Mouse (Mus musculus): ENCODE results near the gene Ermp1.

The Ermp1 gene

DNA sequence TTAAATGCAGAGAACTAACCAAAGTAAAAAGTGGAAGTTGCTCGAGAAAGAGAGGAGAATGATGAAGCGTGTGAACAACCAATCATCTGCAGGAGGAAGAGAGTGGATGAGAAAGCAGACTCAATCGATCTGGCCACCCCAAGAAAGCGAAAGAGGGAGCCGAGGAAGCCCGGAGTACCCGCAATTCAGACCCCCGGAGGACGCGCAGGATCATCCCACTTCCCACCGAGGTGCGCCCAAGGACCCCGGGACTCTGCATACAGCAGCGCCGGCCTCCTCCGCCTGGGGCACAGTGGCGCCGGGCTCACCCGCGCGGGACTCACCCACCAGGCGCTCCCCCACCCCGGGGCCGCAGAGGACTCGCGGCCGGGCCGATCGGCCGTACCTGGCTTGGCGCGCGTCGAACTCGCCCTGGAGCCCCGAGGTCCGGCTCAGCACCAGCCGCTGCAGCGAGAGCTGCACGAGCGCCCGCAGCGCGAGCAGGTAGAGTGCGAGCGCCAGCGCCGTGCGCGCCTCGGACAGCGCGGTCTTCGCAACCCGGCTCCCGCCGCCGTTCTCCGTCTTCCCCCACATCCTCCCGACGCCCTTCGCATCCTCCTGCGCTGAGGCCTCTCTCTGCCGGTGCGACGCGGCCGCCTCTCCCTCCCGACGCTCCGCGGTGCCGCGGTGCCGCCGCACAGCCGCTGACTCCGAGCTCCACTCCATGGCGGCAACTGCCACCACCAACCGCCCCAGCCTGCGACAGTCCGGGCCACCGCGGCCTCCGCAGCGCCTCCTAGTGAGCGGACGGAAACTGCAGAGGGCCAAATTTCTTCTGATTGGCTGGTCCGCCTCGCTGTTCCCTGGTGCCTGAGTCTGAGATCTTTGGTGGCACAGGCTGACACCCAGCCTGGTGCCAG is at the start of gene Ermp1:
Gene Ermp1 (minus strand): TSS at position 765 of the 899 bp plus-strand sequence.
- DNase-seq (ENCODE audit: low spot score) = peak; percentile 97

DNA sequence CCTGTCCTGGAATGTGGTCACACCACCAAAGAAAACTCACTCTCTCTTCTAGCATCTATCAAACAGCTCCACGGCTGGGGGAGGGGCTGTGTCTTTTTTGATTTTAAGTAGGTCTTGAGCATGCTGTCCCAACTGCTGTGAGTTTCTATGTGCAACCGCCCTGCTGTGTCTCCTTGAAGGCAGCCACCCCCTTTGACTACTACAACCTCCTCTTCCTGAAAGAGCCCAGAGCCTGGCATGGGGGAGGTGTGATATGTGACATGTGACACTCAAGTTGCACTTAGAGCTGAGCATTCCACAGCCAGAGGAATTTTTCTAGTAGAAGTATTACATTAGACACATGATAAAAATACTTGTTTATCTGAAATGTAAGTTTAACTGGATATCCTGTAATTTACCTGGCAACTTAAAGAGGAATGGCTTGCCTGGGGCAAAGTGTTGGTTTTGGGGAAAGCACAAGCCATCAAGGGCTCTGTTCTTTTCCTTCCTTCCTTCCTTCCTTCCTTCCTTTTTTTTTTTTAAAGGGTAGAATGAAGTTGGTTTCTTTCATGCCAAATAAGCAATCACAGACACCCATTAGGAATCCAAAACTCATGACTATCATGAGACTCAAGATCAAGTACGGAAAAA is 49.1 kb upstream of the Ermp1 start, which contains the start of gene Mlana:
Gene Mlana (plus strand): TSS at position 580 of the 630 bp plus-strand sequence.
- no peak for DNase-seq (ENCODE audit: low spot score)

DNA sequence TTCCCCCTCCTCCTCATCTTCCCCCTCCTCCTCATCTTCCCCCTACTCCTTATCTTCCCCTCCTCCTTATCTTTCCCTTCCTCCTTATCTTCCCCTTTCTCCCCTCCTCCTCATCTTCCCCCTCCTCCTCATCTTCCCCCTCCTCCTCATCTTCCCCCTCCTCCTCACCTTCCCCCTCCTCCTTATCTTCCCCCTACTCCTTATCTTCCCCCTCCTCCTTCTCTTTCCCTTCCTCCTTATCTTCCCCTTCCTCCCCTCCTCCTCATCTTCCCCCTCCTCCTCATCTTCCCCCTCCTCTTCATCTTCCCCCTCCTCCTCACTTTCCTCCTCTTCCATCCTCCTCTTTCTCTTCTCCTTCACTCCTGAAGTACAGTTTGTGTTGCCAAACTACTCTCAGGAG is 48.6 kb upstream of the Ermp1 start:
- DNase-seq (ENCODE audit: low spot score) = no peak

DNA sequence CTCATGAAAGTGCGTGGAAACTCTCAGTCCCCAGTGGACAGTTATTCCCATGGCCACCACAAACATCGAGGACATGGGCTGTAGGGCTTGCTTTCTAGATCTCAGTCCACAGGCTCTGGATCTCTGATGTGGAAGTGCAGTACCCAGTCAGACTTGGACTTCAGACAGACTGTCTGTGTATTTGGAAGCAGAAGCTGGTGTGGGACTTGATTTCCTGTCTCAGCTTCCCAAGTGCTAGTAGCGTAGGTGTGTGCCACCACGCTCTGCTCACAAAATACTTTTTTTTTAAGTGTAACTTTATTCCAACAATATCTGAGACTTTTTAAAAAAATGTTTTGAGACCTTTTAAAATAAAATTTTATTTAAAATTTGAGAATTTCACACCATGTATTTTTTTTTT is 48.1 kb upstream of the Ermp1 start:
- no peak for DNase-seq (ENCODE audit: low spot score)

DNA sequence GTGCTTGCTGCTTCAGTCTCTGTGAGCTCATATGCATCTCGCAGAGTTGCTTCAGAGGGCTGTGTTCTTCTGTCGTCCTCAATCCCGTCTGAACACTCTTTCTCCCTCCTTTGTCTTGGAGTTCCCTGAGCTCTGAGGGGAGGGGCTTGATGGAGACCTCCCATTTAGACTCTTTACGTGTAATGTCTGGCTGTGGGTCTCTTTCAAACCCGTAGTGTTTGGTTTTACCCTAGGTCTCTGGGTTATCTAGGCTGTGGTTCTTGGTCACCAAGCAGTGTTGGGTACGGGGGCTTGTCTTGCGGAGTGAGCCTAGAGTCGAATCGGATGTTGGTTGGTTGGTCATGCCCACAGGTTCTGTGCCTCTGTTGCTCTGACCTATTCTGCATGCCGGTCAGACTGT is 46.9 kb upstream of the Ermp1 start:
- DNase-seq (ENCODE audit: low spot score) = no peak

DNA sequence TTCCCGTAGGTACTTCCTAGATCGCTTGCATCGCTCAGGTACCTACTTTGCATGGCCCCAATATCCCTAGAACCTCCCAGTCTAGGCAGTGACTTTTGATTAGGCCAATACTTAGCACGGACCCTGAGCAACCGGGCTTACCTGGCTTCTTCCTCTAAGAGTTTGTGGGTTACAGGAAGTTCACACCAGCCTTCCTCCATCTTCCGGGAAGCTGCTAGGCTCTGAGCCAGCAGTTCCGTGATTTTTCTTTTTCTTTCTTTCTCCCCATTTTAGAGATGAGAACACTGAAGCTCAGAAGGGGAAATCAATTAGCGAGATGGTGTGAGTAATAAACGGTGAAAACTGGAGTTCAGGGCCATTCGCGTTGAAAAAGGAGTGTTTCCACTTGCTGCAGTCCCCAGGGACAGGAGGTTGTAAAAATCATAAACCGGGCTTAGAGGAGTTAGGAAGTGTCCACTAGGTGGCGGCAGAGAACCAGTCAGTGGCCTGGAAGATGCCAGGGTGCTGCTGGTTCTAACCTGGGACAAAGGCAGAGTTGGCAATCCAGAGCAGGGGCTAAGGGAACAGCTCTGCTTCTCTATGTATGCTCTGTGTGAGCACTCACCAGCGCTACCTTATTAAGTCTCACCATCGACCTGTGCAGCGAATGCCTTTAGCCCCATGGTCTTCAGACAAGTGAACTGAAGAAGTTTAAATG is 35.8 kb upstream of the Ermp1 start:
- DNase-seq (ENCODE audit: low spot score) = peak; percentile 86

DNA sequence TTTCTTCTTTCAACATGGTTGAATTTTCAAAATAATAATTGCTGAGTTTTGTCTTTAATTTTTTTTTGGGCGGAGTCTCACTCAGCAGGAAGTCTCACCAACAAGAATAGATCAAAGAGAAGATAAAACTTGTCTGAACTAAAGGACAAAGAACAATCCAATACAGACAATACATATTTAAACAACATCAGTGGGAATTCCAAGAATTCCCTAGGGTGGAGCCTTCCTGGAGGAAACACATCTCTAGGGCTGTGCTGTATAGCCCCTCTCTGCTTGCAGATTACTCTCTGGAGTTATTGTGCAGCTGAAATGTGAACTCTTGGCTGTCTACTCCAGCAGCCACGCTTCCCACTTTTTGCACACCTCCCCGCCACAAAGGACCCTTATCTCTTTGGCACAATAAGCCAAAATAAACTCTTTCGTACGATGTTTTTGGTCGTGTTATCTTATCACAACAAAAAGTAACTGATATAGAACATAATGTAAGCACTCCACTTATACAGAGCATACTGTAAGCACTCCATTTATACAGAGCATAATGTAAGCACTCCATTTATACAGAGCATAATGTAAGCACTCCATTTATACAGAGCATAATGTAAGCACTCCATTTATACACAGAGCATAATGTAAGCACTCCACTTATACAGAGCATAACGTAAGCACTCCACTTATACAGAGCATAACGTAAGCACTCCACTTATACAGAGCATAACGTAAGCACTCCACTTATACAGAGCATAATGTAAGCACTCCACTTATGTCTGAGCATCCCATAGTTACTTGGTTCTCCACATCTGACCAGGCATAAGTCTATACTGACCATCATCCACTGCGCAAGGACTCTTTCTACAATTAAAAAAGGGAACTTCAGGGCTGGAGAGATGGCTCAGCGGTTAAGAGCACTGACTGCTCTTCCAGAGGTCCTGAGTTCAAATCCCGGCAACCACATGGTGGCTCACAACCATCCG is 32.3 kb upstream of the Ermp1 start:
- DNase-seq (ENCODE audit: low spot score) = no peak

DNA sequence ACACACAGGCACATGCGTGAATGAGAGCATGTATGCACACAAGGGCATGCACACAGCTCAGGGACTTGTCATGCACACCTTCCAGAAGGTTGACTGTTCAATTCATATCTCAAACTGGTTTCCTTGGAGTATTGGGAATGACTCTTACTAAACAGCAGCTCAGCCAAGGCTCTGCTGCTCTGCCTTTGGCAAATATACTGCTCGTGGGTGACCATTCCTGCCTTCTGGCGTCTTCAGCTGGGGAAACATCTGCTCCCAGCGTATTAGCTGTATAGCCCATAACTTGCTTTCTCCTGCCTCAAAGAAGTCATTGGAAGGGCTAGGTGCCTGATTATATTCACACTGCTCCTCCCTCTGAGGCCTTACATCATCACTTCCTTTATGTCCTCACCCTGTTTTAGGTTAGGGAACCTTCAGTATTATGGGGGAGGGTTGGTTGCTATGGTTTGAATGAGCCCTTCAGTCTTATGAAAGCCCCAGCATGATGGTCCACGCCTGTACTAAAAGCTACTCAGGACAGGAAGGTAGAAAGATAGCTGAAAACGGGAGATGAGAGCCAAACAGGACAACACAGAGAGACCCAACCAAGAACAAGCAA is 30.1 kb upstream of the Ermp1 start:
- no peak for DNase-seq (ENCODE audit: low spot score)

DNA sequence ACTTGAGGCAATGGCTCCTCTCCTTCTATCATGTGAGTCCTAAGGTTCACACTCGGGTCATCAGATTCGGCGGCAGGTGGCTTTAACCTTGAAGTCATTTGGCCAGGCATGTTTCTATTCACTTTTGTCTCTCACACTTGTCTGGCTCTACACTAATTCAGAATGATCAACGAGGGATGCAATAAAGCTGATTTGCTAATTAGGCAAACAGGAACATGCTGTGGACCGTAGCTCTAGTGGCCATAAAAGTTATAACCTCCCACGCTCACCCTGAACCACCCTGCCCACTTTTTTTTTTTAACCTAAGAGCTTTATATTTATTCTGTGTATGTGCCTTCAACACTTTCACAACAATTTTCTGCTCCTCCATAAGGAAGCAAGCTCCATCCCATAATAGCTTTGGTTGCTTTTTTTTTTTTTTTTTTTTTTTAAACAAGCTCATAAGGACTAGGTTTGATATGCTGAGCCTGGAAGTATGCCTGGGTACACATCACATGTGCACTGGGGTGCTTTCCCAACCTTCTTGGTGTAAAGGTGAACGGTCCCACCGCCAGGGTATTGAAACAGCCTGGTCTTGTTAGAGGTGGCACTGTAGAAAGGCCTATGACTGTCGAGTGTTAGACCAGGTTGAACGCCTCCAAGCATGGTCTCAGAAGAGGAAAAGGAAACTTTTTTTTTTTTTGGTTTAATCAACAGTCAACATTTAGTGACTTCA is 28.4 kb upstream of the Ermp1 start:
- DNase-seq (ENCODE audit: low spot score) = no peak

DNA sequence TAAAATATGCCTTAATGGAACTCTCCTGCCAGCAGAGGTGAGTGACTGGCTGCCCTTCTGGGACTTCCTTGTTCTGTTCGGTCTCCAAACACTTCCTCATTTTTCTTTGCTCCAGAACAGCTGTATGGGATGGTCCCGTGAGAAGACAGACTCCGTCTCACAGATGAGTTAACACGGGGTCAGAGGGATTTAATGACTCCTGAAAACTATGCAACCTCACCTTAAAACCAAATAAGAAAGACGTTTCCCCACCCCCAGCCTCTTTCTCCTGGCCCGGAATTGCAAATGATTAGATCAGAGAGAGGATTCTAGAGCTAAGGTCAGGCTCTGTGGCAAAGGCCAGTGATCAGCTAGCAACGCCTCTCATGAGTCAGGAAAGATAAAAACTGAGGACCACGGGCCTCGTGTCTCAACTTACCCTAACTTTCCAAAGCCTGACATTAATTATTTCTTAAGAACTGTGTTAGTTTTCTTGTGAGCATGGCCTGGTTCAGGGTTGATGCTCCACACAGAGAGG is 27.4 kb upstream of the Ermp1 start:
- no peak for DNase-seq (ENCODE audit: low spot score)

DNA sequence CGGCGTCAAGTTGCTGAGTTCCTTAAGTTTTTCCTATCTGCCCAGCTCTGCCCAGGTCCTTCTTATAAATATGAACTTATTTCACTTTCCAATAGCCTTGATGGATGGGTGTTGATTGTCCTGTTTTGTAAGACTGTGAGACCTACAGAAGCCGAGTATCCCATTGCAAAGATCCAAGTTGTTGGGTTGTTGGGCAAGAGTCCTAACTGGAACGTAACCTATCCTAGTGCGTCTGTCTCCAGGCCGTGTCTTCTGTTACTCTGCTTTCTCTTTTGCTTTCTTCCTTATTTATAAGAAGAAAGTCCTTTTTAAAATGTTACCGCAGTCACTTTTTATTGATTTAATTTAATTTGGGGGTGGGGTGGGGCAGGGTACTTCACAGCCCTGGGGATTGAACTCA is 26.7 kb upstream of the Ermp1 start:
- DNase-seq (ENCODE audit: low spot score) = no peak

DNA sequence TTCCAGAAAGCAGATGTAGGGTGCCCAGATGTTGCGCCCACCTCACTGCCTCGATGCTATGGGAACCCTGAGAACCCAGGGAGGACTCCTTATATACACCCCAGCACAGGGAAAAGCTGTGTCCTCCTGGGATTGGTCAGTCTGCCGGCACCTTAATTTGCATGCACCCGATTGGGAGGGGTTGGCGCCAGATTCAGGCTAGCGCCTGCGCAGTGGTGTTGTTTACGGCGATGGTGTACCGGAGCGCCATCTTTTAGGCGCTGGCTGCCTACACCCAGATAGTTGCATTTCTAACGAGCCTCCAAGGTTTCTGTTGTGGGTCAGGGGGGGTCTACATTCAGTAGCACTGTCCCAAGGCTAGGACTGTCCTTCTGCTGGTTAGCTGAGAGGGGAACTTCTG is 24.4 kb upstream of the Ermp1 start:
- DNase-seq (ENCODE audit: low spot score) = no peak

DNA sequence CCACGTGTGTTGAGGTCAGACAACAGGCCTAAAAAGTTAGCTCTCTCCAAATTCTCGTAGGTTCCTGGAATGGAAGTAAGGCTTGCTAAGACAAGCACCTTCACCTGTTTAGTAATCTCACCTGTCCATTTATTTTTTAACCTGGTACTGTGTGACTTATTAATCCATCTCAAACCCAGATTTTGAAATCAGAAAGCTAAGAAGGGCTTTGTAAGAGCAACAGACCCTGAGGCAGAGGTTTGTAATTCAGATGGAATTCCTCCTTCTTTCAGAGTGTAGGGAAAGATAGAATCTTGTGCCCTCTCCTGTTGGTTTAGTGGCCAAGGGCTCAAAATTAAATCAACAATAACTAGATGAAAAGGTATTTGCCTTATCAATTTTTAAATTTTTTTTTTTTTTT is 22.9 kb upstream of the Ermp1 start:
- DNase-seq (ENCODE audit: low spot score) = no peak

DNA sequence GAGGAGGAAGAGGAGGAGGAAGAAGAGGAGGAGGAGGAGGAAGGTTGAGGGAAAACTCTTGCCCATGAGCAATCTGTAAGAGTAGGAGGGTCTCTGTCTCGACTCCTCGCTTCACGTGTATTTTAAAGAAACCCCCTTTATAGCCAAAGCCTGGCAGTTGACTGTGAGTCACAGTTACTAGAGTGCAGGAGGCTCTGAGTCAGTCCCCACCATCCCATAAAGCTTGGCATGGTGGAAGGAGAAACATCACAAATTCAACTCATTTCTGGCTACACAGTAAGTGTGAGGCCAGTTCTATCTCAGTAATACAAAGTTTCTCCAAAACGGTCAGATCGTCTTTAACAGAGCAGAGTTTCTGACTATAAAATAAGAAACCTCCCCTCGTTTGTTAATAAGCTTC is 22.0 kb upstream of the Ermp1 start:
- no peak for DNase-seq (ENCODE audit: low spot score)

DNA sequence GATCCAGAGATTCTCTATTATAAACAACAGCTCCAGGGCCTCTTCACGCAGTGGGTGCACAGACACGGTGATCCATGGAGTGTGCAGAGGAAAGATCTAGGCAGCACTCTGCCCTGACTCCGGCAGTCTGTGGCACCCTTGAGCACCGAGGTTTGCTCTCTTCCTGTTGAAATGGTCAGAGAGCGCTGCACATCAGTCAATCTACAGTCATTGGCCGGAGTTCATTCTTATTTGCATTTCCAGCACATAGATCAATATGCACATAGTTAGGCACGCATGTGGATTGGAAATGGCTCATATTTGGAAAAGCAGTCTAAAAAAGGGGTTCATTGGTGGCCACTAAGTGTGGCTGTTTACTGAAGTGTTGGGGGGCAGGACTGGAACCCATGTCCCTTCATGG is 19.9 kb upstream of the Ermp1 start:
- DNase-seq (ENCODE audit: low spot score) = no peak

DNA sequence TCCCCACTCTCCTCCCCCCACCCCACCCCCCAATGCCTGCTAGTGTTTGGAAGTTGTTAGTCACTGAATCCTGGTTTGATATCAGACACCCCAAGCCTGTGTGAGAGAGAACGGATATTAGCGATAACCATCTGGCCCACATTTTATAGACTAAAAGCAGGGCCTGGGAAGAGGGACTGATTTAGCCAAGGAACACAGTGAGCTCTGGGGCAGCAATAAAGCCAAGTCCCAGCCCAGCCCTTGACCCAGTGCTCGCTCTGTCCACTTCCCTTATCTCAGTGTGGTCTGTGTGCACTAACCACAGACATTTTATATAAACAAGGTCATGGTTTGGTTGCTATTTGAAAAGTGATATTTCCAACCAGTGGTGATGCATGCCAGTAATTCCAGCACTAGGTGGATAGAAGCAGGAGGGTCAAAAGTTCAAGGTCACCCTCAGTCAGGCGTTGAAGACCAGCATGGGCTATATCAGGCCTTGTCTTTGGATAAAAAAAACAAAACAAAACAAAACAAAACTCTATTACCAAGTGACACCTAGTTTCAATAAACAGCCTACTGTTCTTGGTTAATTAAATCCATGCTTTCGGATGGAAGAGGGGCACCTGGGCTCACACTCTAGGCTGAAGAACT is 18.9 kb upstream of the Ermp1 start:
- DNase-seq (ENCODE audit: low spot score) = no peak

DNA sequence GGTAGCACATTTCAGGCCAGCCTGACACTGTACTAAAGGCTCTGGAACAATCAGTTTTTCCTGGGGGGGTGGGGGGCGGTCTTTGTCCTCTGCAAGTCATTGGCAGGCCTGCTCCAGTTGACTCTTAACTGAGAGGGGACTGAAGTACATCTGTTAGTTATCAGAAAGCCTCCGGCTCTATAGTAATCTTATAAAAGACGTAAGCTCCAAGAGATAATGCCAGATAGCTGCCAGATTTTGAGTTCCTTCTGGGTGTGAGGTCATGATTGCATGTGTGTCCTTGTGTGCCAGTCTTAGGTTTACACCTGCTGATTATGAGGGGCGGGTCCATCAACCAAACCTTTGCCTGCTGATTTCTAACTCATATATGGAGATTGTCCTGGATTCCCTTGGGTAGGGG is 17.9 kb upstream of the Ermp1 start:
- no peak for DNase-seq (ENCODE audit: low spot score)

DNA sequence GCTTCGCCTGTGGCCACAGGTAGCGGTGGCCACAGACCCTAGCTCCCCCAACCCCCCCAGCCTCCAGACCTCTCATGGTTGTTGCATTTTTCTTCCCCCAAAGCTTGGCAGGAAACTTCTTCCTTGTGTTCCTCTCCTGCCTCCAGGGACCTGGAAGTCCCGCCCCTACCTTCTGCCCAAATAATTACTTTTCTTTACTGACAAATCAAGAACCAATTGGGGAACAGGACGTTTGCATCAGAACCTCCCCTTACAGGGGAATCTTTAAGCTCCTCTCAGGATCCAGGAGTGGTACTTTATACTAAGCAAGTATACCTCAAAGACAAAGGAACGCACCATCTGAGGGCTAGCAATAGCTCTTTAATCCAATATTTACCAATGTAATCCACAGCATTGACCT is 16.7 kb upstream of the Ermp1 start:
- DNase-seq (ENCODE audit: low spot score) = no peak

DNA sequence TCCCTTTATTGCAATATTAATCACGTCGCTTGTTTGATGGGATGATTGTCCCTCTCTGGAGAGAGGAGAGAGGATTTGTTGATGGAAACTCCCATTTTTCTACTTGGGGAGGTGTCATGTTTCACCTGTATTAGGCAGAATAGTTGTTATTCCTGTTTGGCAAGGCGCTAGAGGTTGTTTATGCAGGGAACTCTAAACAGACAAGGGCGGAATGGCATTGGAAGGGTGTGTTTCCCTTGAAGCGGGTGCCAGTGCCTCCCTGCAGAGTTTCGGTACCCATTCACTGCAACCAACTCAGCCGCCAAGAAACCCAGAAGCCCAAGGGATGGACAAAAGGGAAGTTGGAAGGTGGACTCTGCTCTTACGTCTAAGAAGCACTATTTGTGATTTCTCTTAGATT is 15.6 kb upstream of the Ermp1 start:
- DNase-seq (ENCODE audit: low spot score) = no peak

DNA sequence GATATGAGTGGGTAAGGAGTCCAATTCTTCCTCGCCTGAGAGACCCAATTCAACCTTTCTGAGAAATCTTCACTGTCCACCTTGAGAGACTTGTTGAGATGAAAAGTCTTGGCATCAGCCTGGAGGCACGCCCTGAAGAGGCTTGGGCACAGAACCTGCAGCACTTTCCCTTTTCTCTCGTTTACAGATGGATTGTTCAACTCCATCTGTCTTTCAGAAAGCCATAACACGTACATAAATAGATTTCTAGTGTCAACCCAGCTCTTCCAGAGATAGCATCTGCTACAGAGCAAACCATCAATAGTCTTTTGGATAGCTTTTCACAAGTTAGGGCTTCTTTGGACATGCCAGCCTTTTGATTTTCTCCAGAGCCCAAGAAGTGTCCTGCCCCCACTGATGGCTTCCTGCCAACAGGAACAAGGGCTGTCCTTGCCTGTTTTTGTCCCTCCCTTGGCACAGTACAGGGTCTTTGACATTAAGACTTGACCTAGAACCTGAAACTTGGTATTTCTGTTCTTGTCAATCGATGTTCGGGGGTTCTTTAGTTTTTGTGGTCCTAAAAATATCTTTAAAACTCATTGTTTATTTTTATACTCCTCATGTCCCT is 13.9 kb upstream of the Ermp1 start:
- DNase-seq (ENCODE audit: low spot score) = no peak

Data from retina, embryonic 14.5 days (tissue).